Mouse (Mus musculus) liver, adult 2 months (tissue): ENCODE results near the gene Insl5.

Source experiments
- CTCF ChIP-seq: fragments of 200-500 bp; IDR thresholded peaks from 2 replicates; pipeline ENCODE4 v1.5.1; 2011; ENCODE audit warnings: low read depth, low read length, control low read depth
- POLR2A ChIP-seq: fragments of 200-500 bp; IDR thresholded peaks from 2 replicates; pipeline ENCODE4 v1.6.1; 2011; ENCODE audit warnings: low read length, control low read depth; ENCODE audit not compliant: insufficient read depth; ENCODE audit errors: extremely low read depth

GRCm38 (mm10) chr4:103067906-103068655, 41.4 kb upstream of the Insl5 start:
- TF ChIP-seq CTCF (no peak), POLR2A (no peak)
